Mouse (Mus musculus): ENCODE data around the gene St7. TPM values are rescaled to one million over a fixed set of nuclear protein-coding genes. Genes with fewer than 3 reads are reported as not detected.

The St7 gene
- polyA plus RNA-seq, 1 experiment from 2014 or later = 25.5 TPM

DNA sequence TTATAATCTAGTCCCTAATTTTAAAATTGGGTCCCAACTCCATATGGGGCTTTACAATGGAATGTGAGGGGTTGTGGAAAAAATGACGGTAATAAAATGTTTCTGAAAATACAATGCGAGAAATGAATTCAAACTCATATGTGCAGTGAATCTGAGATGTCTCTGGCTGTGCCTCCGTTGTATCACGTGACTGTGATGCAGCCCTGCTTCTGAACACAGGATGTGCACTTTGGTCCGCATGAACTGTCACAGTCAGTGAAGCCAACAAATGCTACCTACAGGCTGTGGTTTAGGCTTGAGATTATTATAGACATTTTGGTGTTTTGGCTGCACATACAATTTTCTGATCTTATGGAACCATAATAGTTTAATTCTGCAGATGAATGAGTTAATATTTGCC, 256.4 kb downstream of the St7 start:
- no peak overlapping the region for H3K9ac ChIP-seq (ENCODE audit: low read length)
- ATAC-seq (replicated peaks; ENCODE audit: low FRiP score, low TSS enrichment, low read depth) (no peak), DNase-seq (ENCODE audit: low spot score) (no peak)
- H3K36me3 ChIP-seq (ENCODE audit: control insufficient read depth, insufficient read depth, low read length) = no peaks in the 10 kb centered on the region
- H3K4me1 ChIP-seq (replicated peaks; ENCODE audit: control insufficient read depth, insufficient read depth, low read length) = no peaks in the 10 kb centered on the region
- 89% methylated on average over 5 of the region's 5 CpGs for WGBS
- H3K27me3 ChIP-seq (replicated peaks; ENCODE audit: control insufficient read depth, insufficient read depth, low read length) = no peaks in the 10 kb centered on the region
- no peak overlapping the region for H3K4me2 ChIP-seq (ENCODE audit: low read length)
- H3K9me3 ChIP-seq (ENCODE audit: control insufficient read depth, low read length) = no peaks in the 10 kb centered on the region
- no peak overlapping the region for H3K4me3 ChIP-seq (ENCODE audit: low read depth, low read length)
- no peak overlapping the region for H3K27ac ChIP-seq (ENCODE audit: low read depth)

- 85% methylated on average over 8 of the region's 8 CpGs for WGBS
- Histone ChIP-seq H3K9me3 (ENCODE audit: control insufficient read depth, low read length) (no peaks in the 10 kb centered on the region), H3K36me3 (ENCODE audit: control insufficient read depth, insufficient read depth, low read length) (no peaks in the 10 kb centered on the region), H3K9ac (ENCODE audit: low read length) (no peak overlapping the region), H3K27me3 (replicated peaks; ENCODE audit: control insufficient read depth, insufficient read depth, low read length) (no peaks in the 10 kb centered on the region), H3K4me1 (replicated peaks; ENCODE audit: control insufficient read depth, insufficient read depth, low read length) (no peaks in the 10 kb centered on the region), H3K27ac (ENCODE audit: low read depth) (no peak overlapping the region), H3K4me3 (ENCODE audit: low read depth, low read length) (no peak overlapping the region), H3K4me2 (ENCODE audit: low read length) (no peak overlapping the region)
- ATAC-seq (replicated peaks; ENCODE audit: low FRiP score, low TSS enrichment, low read depth) (no peak), DNase-seq (ENCODE audit: low spot score) (no peak)
These were observed 259.0 kb downstream of the St7 start for GRCm38 (mm10) chr6:17951779-17952178.

- 74% methylated on average over 3 of the region's 3 CpGs for WGBS
- H3K27ac ChIP-seq (ENCODE audit: low read depth) = no peak overlapping the region
- ATAC-seq (replicated peaks; ENCODE audit: low FRiP score, low TSS enrichment, low read depth) = no peak
These were observed 270.7 kb downstream of the St7 start for GRCm38 (mm10) chr6:17963455-17963854.

DNA sequence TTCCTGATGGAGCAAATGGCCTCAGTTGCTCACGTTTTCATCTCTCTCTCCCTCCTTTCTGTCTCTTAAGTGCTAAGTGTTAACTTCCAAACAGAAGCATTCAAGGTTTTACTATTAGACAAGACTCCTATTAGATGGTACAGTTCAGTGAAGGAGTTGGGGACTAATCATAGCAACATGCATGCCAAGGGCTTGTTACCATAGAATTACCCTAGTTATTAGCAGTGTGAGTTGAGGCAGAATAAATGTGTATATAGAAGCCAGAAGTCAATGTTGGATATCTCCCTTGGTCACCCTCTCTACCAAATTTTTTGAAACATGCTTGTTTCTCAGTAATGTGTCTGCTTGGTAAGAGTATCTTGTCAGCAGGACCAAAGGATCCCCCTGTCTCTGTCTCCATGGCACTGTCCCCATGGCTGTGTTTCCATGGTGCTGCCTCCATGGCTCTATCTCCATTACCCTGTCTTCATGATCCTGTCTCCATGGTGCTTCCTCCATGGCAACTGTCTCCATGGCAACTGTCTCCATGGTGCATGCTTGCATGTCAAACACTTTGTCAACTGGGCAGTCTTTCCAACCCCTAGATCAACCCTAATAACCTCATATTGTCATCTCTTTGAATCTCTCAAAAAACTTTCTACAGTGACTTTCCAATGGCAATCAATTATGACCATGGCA, 275.9 kb downstream of the St7 start:
- H3K36me3 ChIP-seq (ENCODE audit: control insufficient read depth, insufficient read depth, low read length) = no peaks in the 10 kb centered on the region
- H3K4me3 ChIP-seq (ENCODE audit: low read depth, low read length) = no peak overlapping the region
- 83% methylated on average over 1 of the region's 1 CpGs for whole genome bisulfite sequencing
- H3K9me3 ChIP-seq (ENCODE audit: control insufficient read depth, low read length) = no peaks in the 10 kb centered on the region
- H3K9ac ChIP-seq (ENCODE audit: low read length) = no peak overlapping the region
- H3K4me2 ChIP-seq (ENCODE audit: low read length) = no peak overlapping the region
- no peak for ATAC-seq (replicated peaks; ENCODE audit: low FRiP score, low TSS enrichment, low read depth)
- H3K27me3 ChIP-seq (replicated peaks; ENCODE audit: control insufficient read depth, insufficient read depth, low read length) = no peaks in the 10 kb centered on the region
- H3K4me1 ChIP-seq (replicated peaks; ENCODE audit: control insufficient read depth, insufficient read depth, low read length) = no peaks in the 10 kb centered on the region
- H3K27ac ChIP-seq (ENCODE audit: low read depth) = no peak overlapping the region
- no peak for DNase-seq (ENCODE audit: low spot score)

More at GRCm38 (mm10) chr6:17963455-17963854, 270.7 kb downstream of the St7 start:
- Histone ChIP-seq H3K27me3 (replicated peaks; ENCODE audit: control insufficient read depth, insufficient read depth, low read length) (no peaks in the 10 kb centered on the region), H3K9me3 (ENCODE audit: control insufficient read depth, low read length) (no peaks in the 10 kb centered on the region), H3K4me1 (replicated peaks; ENCODE audit: control insufficient read depth, insufficient read depth, low read length) (no peaks in the 10 kb centered on the region), H3K9ac (ENCODE audit: low read length) (no peak overlapping the region), H3K4me2 (ENCODE audit: low read length) (no peak overlapping the region), H3K36me3 (ENCODE audit: control insufficient read depth, insufficient read depth, low read length) (no peaks in the 10 kb centered on the region), H3K4me3 (ENCODE audit: low read depth, low read length) (no peak overlapping the region)
- DNase-seq (ENCODE audit: low spot score) = no peak

- 89% methylated on average over 1 of the region's 1 CpGs for WGBS
These were observed 277.1 kb downstream of the St7 start for GRCm38 (mm10) chr6:17969815-17970214.

GRCm38 (mm10) chr6:17971393-17971792, 278.7 kb downstream of the St7 start:
- H3K27ac ChIP-seq (ENCODE audit: low read depth) = no peak overlapping the region
- no peak overlapping the region for H3K4me2 ChIP-seq (ENCODE audit: low read length)
- no peaks in the 10 kb centered on the region for H3K9me3 ChIP-seq (ENCODE audit: control insufficient read depth, low read length)
- ATAC-seq (replicated peaks; ENCODE audit: low FRiP score, low TSS enrichment, low read depth) (no peak), DNase-seq (ENCODE audit: low spot score) (no peak)
- no peaks in the 10 kb centered on the region for H3K36me3 ChIP-seq (ENCODE audit: control insufficient read depth, insufficient read depth, low read length)
- H3K27me3 ChIP-seq (replicated peaks; ENCODE audit: control insufficient read depth, insufficient read depth, low read length) = no peaks in the 10 kb centered on the region
- no peak overlapping the region for H3K4me3 ChIP-seq (ENCODE audit: low read depth, low read length)
- no peak overlapping the region for H3K9ac ChIP-seq (ENCODE audit: low read length)
- H3K4me1 ChIP-seq (replicated peaks; ENCODE audit: control insufficient read depth, insufficient read depth, low read length) = no peaks in the 10 kb centered on the region

More at GRCm38 (mm10) chr6:17969815-17970214, 277.1 kb downstream of the St7 start:
- no peak for DNase-seq (ENCODE audit: low spot score)
- H3K9me3 ChIP-seq (ENCODE audit: control insufficient read depth, low read length) = no peaks in the 10 kb centered on the region
- H3K4me1 ChIP-seq (replicated peaks; ENCODE audit: control insufficient read depth, insufficient read depth, low read length) = no peaks in the 10 kb centered on the region
- no peaks in the 10 kb centered on the region for H3K27me3 ChIP-seq (replicated peaks; ENCODE audit: control insufficient read depth, insufficient read depth, low read length)
- H3K27ac ChIP-seq (ENCODE audit: low read depth) = no peak overlapping the region
- no peaks in the 10 kb centered on the region for H3K36me3 ChIP-seq (ENCODE audit: control insufficient read depth, insufficient read depth, low read length)
- H3K4me2 ChIP-seq (ENCODE audit: low read length) = no peak overlapping the region
- ATAC-seq (replicated peaks; ENCODE audit: low FRiP score, low TSS enrichment, low read depth) = no peak
- H3K9ac ChIP-seq (ENCODE audit: low read length) = no peak overlapping the region
- H3K4me3 ChIP-seq (ENCODE audit: low read depth, low read length) = no peak overlapping the region

DNA sequence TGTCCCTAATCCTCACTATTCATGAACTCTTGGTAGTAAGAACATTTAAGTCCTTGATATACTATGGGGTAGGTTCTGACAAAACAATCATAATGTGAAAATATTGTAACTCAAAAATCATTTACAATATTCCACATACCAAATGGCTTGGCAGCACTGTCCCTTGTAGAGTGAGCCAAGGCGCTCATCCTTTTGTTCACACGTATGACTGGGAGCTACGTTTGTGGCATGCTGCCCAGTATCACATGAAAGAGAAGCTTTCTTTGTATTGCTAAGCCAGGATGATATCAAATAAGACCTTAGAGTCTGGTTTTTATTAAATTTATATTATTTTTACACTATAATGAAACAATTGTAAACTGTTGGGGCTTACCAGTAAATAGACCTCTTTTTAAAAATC, 281.7 kb downstream of the St7 start:
- no peaks in the 10 kb centered on the region for H3K36me3 ChIP-seq (ENCODE audit: control insufficient read depth, insufficient read depth, low read length)
- H3K27ac ChIP-seq (ENCODE audit: low read depth) = no peak overlapping the region
- H3K27me3 ChIP-seq (replicated peaks; ENCODE audit: control insufficient read depth, insufficient read depth, low read length) = no peaks in the 10 kb centered on the region
- no peaks in the 10 kb centered on the region for H3K4me1 ChIP-seq (replicated peaks; ENCODE audit: control insufficient read depth, insufficient read depth, low read length)
- no peak overlapping the region for H3K4me3 ChIP-seq (ENCODE audit: low read depth, low read length)
- H3K9me3 ChIP-seq (ENCODE audit: control insufficient read depth, low read length) = no peaks in the 10 kb centered on the region
- H3K4me2 ChIP-seq (ENCODE audit: low read length) = no peak overlapping the region
- ATAC-seq (replicated peaks; ENCODE audit: low FRiP score, low TSS enrichment, low read depth) (no peak), DNase-seq (ENCODE audit: low spot score) (no peak)
- 83% methylated on average over 3 of the region's 3 CpGs for WGBS
- no peak overlapping the region for H3K9ac ChIP-seq (ENCODE audit: low read length)

DNA sequence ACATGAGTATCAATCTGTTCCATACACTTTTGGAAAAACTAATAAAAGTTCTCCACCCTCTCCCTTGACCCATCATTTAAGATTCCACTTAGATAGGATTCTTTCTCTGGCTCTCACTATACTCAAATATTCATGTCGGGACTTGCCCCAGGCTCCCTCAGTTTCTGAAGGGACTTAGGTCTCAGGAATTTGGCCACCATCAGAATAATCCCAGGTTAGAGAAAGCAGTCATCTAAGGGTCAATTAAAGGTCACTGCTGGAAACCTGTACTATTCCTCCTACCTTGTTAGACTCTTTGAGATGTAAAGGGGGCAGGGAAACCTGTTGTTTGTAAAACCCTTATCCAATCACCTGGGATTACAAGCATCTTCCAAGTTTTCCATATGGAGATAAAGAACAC, 284.4 kb downstream of the St7 start:
- DNase-seq (ENCODE audit: low spot score) (no peak), ATAC-seq (replicated peaks; ENCODE audit: low FRiP score, low TSS enrichment, low read depth) (no peak)
- no peak overlapping the region for H3K9ac ChIP-seq (ENCODE audit: low read length)
- no peaks in the 10 kb centered on the region for H3K36me3 ChIP-seq (ENCODE audit: control insufficient read depth, insufficient read depth, low read length)
- H3K4me3 ChIP-seq (ENCODE audit: low read depth, low read length) = no peak overlapping the region
- H3K27ac ChIP-seq (ENCODE audit: low read depth) = no peak overlapping the region
- H3K4me2 ChIP-seq (ENCODE audit: low read length) = no peak overlapping the region
- H3K9me3 ChIP-seq (ENCODE audit: control insufficient read depth, low read length) = no peaks in the 10 kb centered on the region
- no peaks in the 10 kb centered on the region for H3K4me1 ChIP-seq (replicated peaks; ENCODE audit: control insufficient read depth, insufficient read depth, low read length)
- no peaks in the 10 kb centered on the region for H3K27me3 ChIP-seq (replicated peaks; ENCODE audit: control insufficient read depth, insufficient read depth, low read length)
- 69% methylated on average over 1 of the region's 1 CpGs for WGBS

DNA sequence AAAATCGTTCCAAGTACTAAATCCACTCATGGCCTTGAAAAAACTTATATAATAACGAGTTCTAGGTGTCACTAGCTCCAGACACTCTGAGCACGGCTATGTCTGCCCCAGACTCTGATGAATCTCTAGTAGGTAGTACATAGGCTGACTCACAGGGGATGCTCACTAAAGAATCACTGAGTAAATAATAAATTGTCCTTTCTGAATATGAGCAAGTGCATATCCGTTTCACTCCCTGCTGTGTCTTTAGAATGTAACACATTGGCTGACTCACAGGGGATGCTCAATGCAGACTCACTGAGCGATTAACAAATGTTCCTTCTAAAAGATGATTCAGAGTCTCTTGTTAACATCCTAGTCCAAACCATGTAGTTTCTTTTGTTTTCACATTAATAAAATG, 285.6 kb downstream of the St7 start:
- Histone ChIP-seq H3K27ac (ENCODE audit: low read depth) (no peak overlapping the region), H3K27me3 (replicated peaks; ENCODE audit: control insufficient read depth, insufficient read depth, low read length) (no peaks in the 10 kb centered on the region), H3K4me1 (replicated peaks; ENCODE audit: control insufficient read depth, insufficient read depth, low read length) (no peaks in the 10 kb centered on the region), H3K4me3 (ENCODE audit: low read depth, low read length) (no peak overlapping the region), H3K4me2 (ENCODE audit: low read length) (no peak overlapping the region), H3K9me3 (ENCODE audit: control insufficient read depth, low read length) (no peaks in the 10 kb centered on the region), H3K9ac (ENCODE audit: low read length) (no peak overlapping the region), H3K36me3 (ENCODE audit: control insufficient read depth, insufficient read depth, low read length) (no peaks in the 10 kb centered on the region)
- ATAC-seq (replicated peaks; ENCODE audit: low FRiP score, low TSS enrichment, low read depth) = no peak
- WGBS = 86% methylated on average over 5 of the region's 5 CpGs
- DNase-seq (ENCODE audit: low spot score) = no peak
